Mouse (Mus musculus) limb, embryonic 12.5 days (tissue): ENCODE data around the gene Nub1. TPM values are rescaled to one million over a fixed set of nuclear protein-coding genes. Genes with fewer than 3 reads are reported as not detected.

ENCODE experiments used
- ATAC-seq: fragments of 200-750 bp; cut with Nextera tagmentation; 2 replicates; pipeline ENCODE4 v1.8.0; 2017; ENCODE audit warnings: low read depth, moderate TSS enrichment; ENCODE audit not compliant: insufficient number of reproducible peaks, insufficient read depth, low FRiP score, low TSS enrichment
- H3K27ac ChIP-seq: fragments of 300-500 bp; sonication (generic); 2 replicates; pipeline ENCODE4 v1.5.1; 2016; ENCODE audit warnings: mild to moderate bottlenecking, moderate library complexity
- H3K27me3 ChIP-seq: fragments of 300-500 bp; sonication (generic); 2 replicates; pipeline ENCODE4 v1.6.1; 2016; ENCODE audit warnings: mild to moderate bottlenecking, moderate library complexity
- H3K36me3 ChIP-seq: fragments of 300-500 bp; sonication (generic); 2 replicates; pipeline ENCODE4 v1.6.1; 2016; ENCODE audit warnings: mild to moderate bottlenecking, moderate library complexity
- H3K4me1 ChIP-seq: fragments of 300-500 bp; sonication (generic); replicated peaks from 2 replicates; pipeline ENCODE4 v1.6.1; 2016
- H3K4me2 ChIP-seq: fragments of 300-500 bp; sonication (generic); 2 replicates; pipeline ENCODE4 v1.6.1; 2016; ENCODE audit warnings: mild to moderate bottlenecking, moderate library complexity
- H3K4me3 ChIP-seq: fragments of 300-500 bp; sonication (generic); replicated peaks from 2 replicates; pipeline ENCODE4 v1.5.1; 2016; ENCODE audit warnings: mild to moderate bottlenecking
- H3K9ac ChIP-seq: fragments of 300-500 bp; sonication (generic); replicated peaks from 2 replicates; pipeline ENCODE4 v1.6.1; 2016; ENCODE audit warnings: mild to moderate bottlenecking, moderate library complexity
- H3K9me3 ChIP-seq: fragments of 300-500 bp; sonication (generic); 2 replicates; pipeline ENCODE4 v1.6.1; 2016; ENCODE audit warnings: mild to moderate bottlenecking, moderate library complexity
- WGBS: fragments of 180-500 bp; shearing (Covaris S2); methylation state at CpG from one replicate; pipeline ENCODE4 v1.1.7; 2016; 5-methylcytosine and 5-hydroxymethylcytosine counted together
- polyA plus RNA-seq: library from polyadenylated mRNA; unstranded; fragments of >200 nt; fragmentation: Nextera tagmentation; extraction: Ambion mirVana; gene quantifications from 2 replicates; pipeline ENCODE4 v1.2.1, GENCODE M21; 2016

The Nub1 gene
- polyA plus RNA-seq, 1 experiment from 2014 or later = 28.3 TPM

DNA sequence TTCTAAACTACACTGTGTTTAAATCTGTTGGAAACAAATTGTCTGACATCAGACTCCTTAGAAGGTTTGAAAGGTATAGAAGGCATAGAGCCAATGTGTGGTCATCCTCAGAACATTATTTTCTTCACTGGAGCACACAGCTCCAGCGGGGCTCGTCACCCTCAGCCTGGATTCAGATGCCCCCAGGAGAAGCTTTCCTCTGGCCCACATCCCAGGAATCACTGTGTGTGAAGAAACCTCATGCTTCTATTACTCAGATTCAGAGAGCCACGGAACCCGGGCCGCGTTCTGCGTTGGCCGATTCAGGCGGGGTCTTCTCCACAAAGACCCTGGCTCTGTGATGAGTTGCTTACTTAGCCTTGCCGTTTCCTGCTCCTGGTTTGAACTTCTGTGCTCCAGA is 58.6 kb downstream of the Nub1 start:
- no peaks in the 10 kb centered on the region for H3K36me3 ChIP-seq
- ATAC-seq = no peak

GRCm38 (mm10) chr5:24747533-24747932 is 62.2 kb downstream of the Nub1 start:
- H3K9ac ChIP-seq = no peak overlapping the region
- H3K27me3 ChIP-seq = no peaks in the 10 kb centered on the region
- 8% methylated on average over 6 of the region's 6 CpGs for WGBS
- peaks cover 37% of the 10 kb centered on the region for H3K4me1 ChIP-seq
- H3K36me3 ChIP-seq = no peaks in the 10 kb centered on the region
- H3K27ac ChIP-seq = no peak overlapping the region
- 0 out of 2 replicates have a peak overlapping the region, but pooled peaks have one; percentile 4 for H3K4me2 ChIP-seq
- ATAC-seq = no peak
- H3K4me3 ChIP-seq = no peak overlapping the region
- H3K9me3 ChIP-seq = no peaks in the 10 kb centered on the region

More for the DNA sequence above, 58.6 kb downstream of the Nub1 start:
- Histone ChIP-seq H3K4me2 (no peak overlapping the region), H3K4me1 (peaks cover 34% of the 10 kb centered on the region), H3K4me3 (no peak overlapping the region), H3K9ac (no peak overlapping the region), H3K9me3 (no peaks in the 10 kb centered on the region), H3K27ac (no peak overlapping the region), H3K27me3 (no peaks in the 10 kb centered on the region)
- WGBS = 93% methylated on average over 10 of the region's 10 CpGs

- Histone ChIP-seq H3K9ac (no peak overlapping the region; the same call in 1 of the 2 replicates), H3K9me3 (no peaks in the 10 kb centered on the region), H3K36me3 (no peaks in the 10 kb centered on the region), H3K27me3 (no peaks in the 10 kb centered on the region), H3K4me1 (peaks cover 39% of the 10 kb centered on the region), H3K4me2 (peak overlapping the region; percentile 78), H3K27ac (peak overlapping the region; percentile 41; the same call in 1 of the 2 replicates), H3K4me3 (peak overlapping the region; percentile 56)
- ATAC-seq = peak; percentile 8; the same call in 1 of the 2 replicates
- 50% methylated on average over 5 of the region's 5 CpGs for WGBS
Measured at GRCm38 (mm10) chr5:24749731-24750130, 64.4 kb downstream of the Nub1 start.

GRCm38 (mm10) chr5:24750321-24751304 is 65.3 kb downstream of the Nub1 start:
- Histone ChIP-seq H3K27ac (peak overlapping the region; percentile 94), H3K36me3 (no peaks in the 10 kb centered on the region), H3K9me3 (no peaks in the 10 kb centered on the region), H3K4me3 (peak overlapping the region; percentile 56), H3K27me3 (no peaks in the 10 kb centered on the region), H3K4me1 (peaks cover 39% of the 10 kb centered on the region), H3K9ac (peak overlapping the region; percentile 78), H3K4me2 (peak overlapping the region; percentile 78)
- peak; percentile 48 for ATAC-seq
- WGBS = 2% methylated on average over 59 of the region's 59 CpGs

DNA sequence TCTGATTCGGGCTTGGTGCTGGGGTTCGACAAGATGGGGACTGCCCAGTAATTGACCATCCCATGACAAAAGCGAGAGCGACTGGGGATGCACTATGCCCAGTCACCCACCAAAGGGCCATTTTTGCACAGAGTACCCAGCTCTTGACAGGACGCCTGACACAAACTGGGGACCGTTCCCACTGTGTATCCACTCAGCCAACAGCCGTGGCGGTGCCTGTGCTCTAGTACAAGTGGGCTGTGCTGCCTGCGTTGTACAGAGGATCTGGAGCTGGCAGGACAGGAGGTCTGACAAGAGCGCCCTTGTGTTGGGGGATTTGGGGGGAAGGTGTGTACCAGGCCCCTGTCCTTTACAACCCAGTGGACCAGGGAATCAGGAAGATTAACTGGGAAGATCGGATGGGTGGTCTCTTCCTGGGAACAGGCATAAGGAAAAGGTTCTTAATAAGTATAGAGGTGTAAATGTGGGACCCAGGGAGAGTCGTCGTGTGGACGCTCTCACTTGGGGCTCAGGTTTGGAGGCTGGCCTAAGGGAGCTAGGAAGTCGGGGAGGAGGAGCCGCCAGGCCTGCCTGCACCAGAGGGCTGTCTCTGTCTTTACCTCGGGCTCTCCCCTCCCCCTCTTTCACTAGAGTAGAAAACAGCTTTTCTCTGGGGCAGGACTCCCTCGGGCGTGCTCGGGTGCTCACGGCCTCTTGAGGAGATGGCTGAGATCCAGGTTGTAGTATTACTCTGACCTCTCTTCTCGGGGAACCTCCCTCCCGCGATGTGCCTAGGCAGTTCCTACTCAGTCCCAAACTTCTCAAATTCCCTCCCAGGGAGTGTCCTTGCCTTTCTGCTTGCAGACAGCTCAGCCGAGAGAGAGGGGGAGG is 66.2 kb downstream of the Nub1 start:
- Histone ChIP-seq H3K9me3 (no peaks in the 10 kb centered on the region), H3K9ac (peak overlapping the region; percentile 78), H3K36me3 (no peaks in the 10 kb centered on the region), H3K4me1 (peaks cover 39% of the 10 kb centered on the region), H3K27ac (peak overlapping the region; percentile 94), H3K4me2 (peak overlapping the region; percentile 78), H3K27me3 (no peaks in the 10 kb centered on the region), H3K4me3 (peak overlapping the region; percentile 56)
- peak; percentile 54 for ATAC-seq
- WGBS = 1% methylated on average over 25 of the region's 25 CpGs

- Histone ChIP-seq H3K9me3 (no peaks in the 10 kb centered on the region), H3K4me3 (no peak overlapping the region; the same call in 1 of the 2 replicates), H3K36me3 (no peaks in the 10 kb centered on the region), H3K4me2 (peak overlapping the region; percentile 78), H3K27me3 (no peaks in the 10 kb centered on the region), H3K4me1 (peaks cover 38% of the 10 kb centered on the region), H3K9ac (0 out of 2 replicates have a peak overlapping the region, but pooled peaks have one; percentile 78), H3K27ac (peak overlapping the region; percentile 94)
- WGBS = 5% methylated on average over 2 of the region's 2 CpGs
- ATAC-seq = no peak
Measured at GRCm38 (mm10) chr5:24752175-24752498, 66.8 kb downstream of the Nub1 start.

- H3K4me3 ChIP-seq = no peak overlapping the region
- no peak overlapping the region for H3K4me2 ChIP-seq
- no peak for ATAC-seq
- no peak overlapping the region for H3K9ac ChIP-seq
- no peak overlapping the region for H3K27ac ChIP-seq
- H3K36me3 ChIP-seq = no peaks in the 10 kb centered on the region
- H3K4me1 ChIP-seq = peaks cover 8% of the 10 kb centered on the region
- no peaks in the 10 kb centered on the region for H3K9me3 ChIP-seq
- peaks cover 5% of the 10 kb centered on the region for H3K27me3 ChIP-seq
- 67% methylated on average over 3 of the region's 3 CpGs for WGBS
Measured at GRCm38 (mm10) chr5:24756931-24757330, 71.6 kb downstream of the Nub1 start.

GRCm38 (mm10) chr5:24757816-24758215 is 72.5 kb downstream of the Nub1 start, which contains the start of gene Crygn:
Gene Crygn, minus strand, starts transcription at chr5:24758008.
- Histone ChIP-seq H3K27me3 (peaks cover 5% of the 10 kb centered on the region), H3K27ac (no peak within 1 kb of the TSS), H3K9me3 (no peaks in the 10 kb centered on the region), H3K4me3 (no peak within 1 kb of the TSS), H3K4me2 (no peak within 1 kb of the TSS), H3K4me1 (no peaks in the 10 kb centered on the region; the same call in 1 of the 2 replicates), H3K9ac (no peak within 1 kb of the TSS), H3K36me3 (no peaks in the 10 kb centered on the region)
- 0 out of 2 replicates have a peak, but pooled peaks have one; percentile 37 for ATAC-seq
- 49% methylated on average over 18 of the region's 18 CpGs for WGBS

Other genes starting within 250 kb of the Nub1 start
- gene Fastk, start 240.2 kb upstream of the Nub1 start, polyA plus RNA-seq = 105 TPM in 2 replicates
- gene Tmub1, start 237.7 kb upstream of the Nub1 start, polyA plus RNA-seq = 21.0 and 21.8 TPM in 2 replicates
- gene Agap3, start 233.4 kb upstream of the Nub1 start, polyA plus RNA-seq = 42.0 and 67.8 TPM in 2 replicates
- 0.05 TPM in 1 of 2 replicates, not detected in the other for gene Gbx1, start 158.3 kb upstream of the Nub1 start, polyA plus RNA-seq
- gene Asb10, start 144.6 kb upstream of the Nub1 start, polyA plus RNA-seq = 0.72 and 1.1 TPM in 2 replicates
- 0.06 and 0.19 TPM in 2 replicates for gene 4931409K22Rik, start 128.7 kb upstream of the Nub1 start, polyA plus RNA-seq
- 131 and 134 TPM in 2 replicates for gene Abcf2, start 108.1 kb upstream of the Nub1 start, polyA plus RNA-seq
- 20.1 and 24.0 TPM in 2 replicates for gene Chpf2, start 98.8 kb upstream of the Nub1 start, polyA plus RNA-seq
- gene Smarcd3, start 61.1 kb upstream of the Nub1 start, polyA plus RNA-seq = 68.5 and 72.6 TPM in 2 replicates
- gene Wdr86, start 45.2 kb downstream of the Nub1 start, polyA plus RNA-seq = 40.3 and 44.8 TPM in 2 replicates
- 1.6 TPM in 1 of 2 replicates, not detected in the other for gene Crygn, start 72.5 kb downstream of the Nub1 start, polyA plus RNA-seq
- 199 and 201 TPM in 2 replicates for gene Rheb, start 157.1 kb downstream of the Nub1 start, polyA plus RNA-seq